Mouse (Mus musculus) forelimb bud, embryonic 11.5 days (tissue): ENCODE data around the gene Stag3.

Source experiments
- DNase-seq: peaks from one replicate; pipeline ENCODE4 v3.0.0-alpha.2; 2012; ENCODE audit warnings: low read depth, low spot score

Stag3 gene

GRCm38 (mm10) chr5:138267114-138267513 lies 12.9 kb upstream of the Stag3 start:
- no peak for DNase-seq

GRCm38 (mm10) chr5:138268980-138269379 lies 11.1 kb upstream of the Stag3 start:
- DNase-seq: no peak

GRCm38 (mm10) chr5:138271232-138271631 lies 8.8 kb upstream of the Stag3 start:
- no peak for DNase-seq

GRCm38 (mm10) chr5:138272409-138272923 lies 7.6 kb upstream of the Stag3 start, which contains the start of gene Gal3st4:
Gene Gal3st4, minus strand, starts transcription at chr5:138272840.
- peak; percentile 43 for DNase-seq

GRCm38 (mm10) chr5:138274186-138274585 lies 5.9 kb upstream of the Stag3 start:
- no peak for DNase-seq

GRCm38 (mm10) chr5:138275216-138276050 lies 4.6 kb upstream of the Stag3 start:
- DNase-seq: no peak

GRCm38 (mm10) chr5:138277994-138278393 lies 2.0 kb upstream of the Stag3 start:
- DNase-seq: no peak

- no peak for DNase-seq
These were observed 357 bp downstream of the Stag3 start for GRCm38 (mm10) chr5:138280425-138280768.

- no peak for DNase-seq
These were observed 789 bp downstream of the Stag3 start for GRCm38 (mm10) chr5:138280829-138281228.

- no peak for DNase-seq
These were observed 1.8 kb downstream of the Stag3 start for GRCm38 (mm10) chr5:138281798-138282197.

- DNase-seq: no peak
These were observed 3.5 kb downstream of the Stag3 start for GRCm38 (mm10) chr5:138283540-138283939.

GRCm38 (mm10) chr5:138287861-138288260 lies 7.8 kb downstream of the Stag3 start:
- no peak for DNase-seq

GRCm38 (mm10) chr5:138291638-138292037 lies 11.6 kb downstream of the Stag3 start:
- no peak for DNase-seq

GRCm38 (mm10) chr5:138294158-138294557 lies 14.1 kb downstream of the Stag3 start:
- DNase-seq: no peak

- no peak for DNase-seq
These were observed 19.6 kb downstream of the Stag3 start for GRCm38 (mm10) chr5:138299613-138300012.

GRCm38 (mm10) chr5:138312795-138313194 lies 32.8 kb downstream of the Stag3 start:
- no peak for DNase-seq

GRCm38 (mm10) chr5:138341661-138342060 lies 61.6 kb downstream of the Stag3 start, which contains the start of gene Pvrig:
Gene Pvrig, plus strand, starts transcription at chr5:138341961.
- no peak for DNase-seq

- DNase-seq: no peak
These were observed 63.2 kb downstream of the Stag3 start for GRCm38 (mm10) chr5:138343216-138343615.
